ENCODE assay signal across 27 mouse cellular contexts in genomic region chr8:15344151-15344550, GRCm38 (mm10).
"Had no signal": no experiment of that assay in that cellular context is flagged by ENCODE, and none has a peak within 500 bp of the region (broad histone marks: within the 10 kb centered on the region; RNA-seq: fewer than 3 reads in every experiment).

No protein-coding gene starts in this region.

- DNase-seq: gastrocnemius, adult 2 months; gastrocnemius, postnatal 10 days; gastrocnemius, postnatal 25 days; heart, adult 2 months; heart, postnatal 4 days; kidney, adult 18-20 months; kidney, adult 8-10 months; kidney, postnatal 10 days; kidney, postnatal 25 days; kidney, postnatal 4 days; liver; liver, embryonic 13.5 days had no signal

- H3K4me3 ChIP-seq: gastrocnemius, adult 2 months; heart, adult 2 months; heart, embryonic 13.5 days; heart, embryonic 15.5 days; hindbrain, embryonic 10.5 days; hindbrain, embryonic 12.5 days; intestine, embryonic 15.5 days; layer of hippocampus, adult 2 months; left cerebral cortex, adult 2 months; limb, embryonic 10.5 days; limb, embryonic 12.5 days; liver, embryonic 13.5 days had no signal

- H3K9ac ChIP-seq: heart, embryonic 13.5 days; heart, embryonic 15.5 days; hindbrain, embryonic 12.5 days; hindbrain, embryonic 14.5 days; intestine, embryonic 15.5 days; limb, embryonic 12.5 days; liver, embryonic 13.5 days had no signal

- ATAC-seq: hindbrain, embryonic 16.5 days; inflammation-experienced regulatory T-cells, adult 6 months; intestine, embryonic 15.5 days; intestine, postnatal 0 days had no signal

- H3K9me3 ChIP-seq: heart, embryonic 13.5 days; heart, embryonic 15.5 days; hindbrain, embryonic 10.5 days; hindbrain, embryonic 12.5 days; intestine, embryonic 15.5 days; limb, embryonic 10.5 days; limb, embryonic 12.5 days; liver, embryonic 13.5 days had no signal

- H3K36me3 ChIP-seq: heart, embryonic 13.5 days; heart, embryonic 15.5 days; hindbrain, embryonic 10.5 days; hindbrain, embryonic 12.5 days; intestine, embryonic 15.5 days; limb, embryonic 10.5 days; limb, embryonic 12.5 days; liver, embryonic 13.5 days had no signal

- H3K4me1 ChIP-seq: heart, embryonic 13.5 days; heart, embryonic 15.5 days; hindbrain, embryonic 10.5 days; hindbrain, embryonic 12.5 days; intestine, embryonic 15.5 days; limb, embryonic 10.5 days; limb, embryonic 12.5 days; liver, embryonic 13.5 days had no signal

- H3K27me3 ChIP-seq: heart, embryonic 13.5 days; heart, embryonic 15.5 days; hindbrain, embryonic 12.5 days; intestine, embryonic 15.5 days; limb, embryonic 12.5 days; liver, embryonic 13.5 days had no signal

- H3K27ac ChIP-seq: gastrocnemius, adult 2 months; heart, adult 2 months; heart, embryonic 13.5 days; heart, embryonic 15.5 days; hindbrain, embryonic 10.5 days; hindbrain, embryonic 12.5 days; hindbrain, embryonic 14.5 days; intestine, embryonic 15.5 days; limb, embryonic 10.5 days; limb, embryonic 12.5 days; liver, embryonic 13.5 days had no signal

- H3K4me2 ChIP-seq: heart, embryonic 11.5 days; heart, embryonic 13.5 days; heart, embryonic 15.5 days; hindbrain, embryonic 12.5 days; hindbrain, embryonic 14.5 days; intestine, embryonic 15.5 days; limb, embryonic 12.5 days; liver, embryonic 11.5 days; liver, embryonic 13.5 days had no signal
